Mouse (Mus musculus): ENCODE results near the gene Fuca2. TPM values are rescaled to one million over a fixed set of nuclear protein-coding genes. Genes with fewer than 3 reads are reported as not detected.

Gene Fuca2
- polyA plus RNA-seq, 1 experiment from 2014 or later = 78.4 TPM

DNA sequence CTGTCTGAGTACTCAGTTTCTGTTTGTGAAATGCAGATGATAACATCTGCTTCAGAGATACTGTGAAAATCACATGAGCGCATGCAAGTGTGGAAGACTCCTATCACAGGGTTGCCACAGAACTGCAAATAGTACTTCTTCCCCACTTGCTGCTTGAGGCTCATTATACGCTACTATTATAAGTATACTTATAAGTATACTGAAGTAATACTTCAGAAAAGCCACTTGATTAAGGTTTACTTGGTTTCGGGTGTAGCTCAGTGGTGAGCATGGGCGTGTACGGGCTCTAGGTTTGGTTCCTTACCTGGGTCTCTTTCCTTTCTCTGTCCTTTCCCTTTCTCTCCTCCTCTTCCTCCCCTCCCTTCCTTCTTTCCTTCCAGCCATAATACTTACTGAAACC is 42.4 kb downstream of the Fuca2 start:
- Histone ChIP-seq H3K9ac (ENCODE audit: low read depth, low read length) (no peak overlapping the region), H3K9me3 (ENCODE audit: control insufficient read depth, low read length) (no peaks in the 10 kb centered on the region), H3K4me3 (ENCODE audit: low read length) (no peak overlapping the region), H3K4me2 (replicated peaks; ENCODE audit: low read depth, low read length) (no peak overlapping the region), H3K36me3 (ENCODE audit: control insufficient read depth, insufficient read depth, low read length) (peaks cover 25% of the 10 kb centered on the region; the same call in 1 of the 2 replicates), H3K27me3 (ENCODE audit: control insufficient read depth, insufficient read depth, low read length) (no peaks in the 10 kb centered on the region), H3K4me1 (ENCODE audit: control insufficient read depth, insufficient read depth, low read length) (no peaks in the 10 kb centered on the region), H3K27ac (ENCODE audit: low read depth, low read length) (no peak overlapping the region)
- no peak for ATAC-seq (ENCODE audit: low FRiP score, low TSS enrichment)
- 94% methylated on average over 5 of the region's 5 CpGs for WGBS

DNA sequence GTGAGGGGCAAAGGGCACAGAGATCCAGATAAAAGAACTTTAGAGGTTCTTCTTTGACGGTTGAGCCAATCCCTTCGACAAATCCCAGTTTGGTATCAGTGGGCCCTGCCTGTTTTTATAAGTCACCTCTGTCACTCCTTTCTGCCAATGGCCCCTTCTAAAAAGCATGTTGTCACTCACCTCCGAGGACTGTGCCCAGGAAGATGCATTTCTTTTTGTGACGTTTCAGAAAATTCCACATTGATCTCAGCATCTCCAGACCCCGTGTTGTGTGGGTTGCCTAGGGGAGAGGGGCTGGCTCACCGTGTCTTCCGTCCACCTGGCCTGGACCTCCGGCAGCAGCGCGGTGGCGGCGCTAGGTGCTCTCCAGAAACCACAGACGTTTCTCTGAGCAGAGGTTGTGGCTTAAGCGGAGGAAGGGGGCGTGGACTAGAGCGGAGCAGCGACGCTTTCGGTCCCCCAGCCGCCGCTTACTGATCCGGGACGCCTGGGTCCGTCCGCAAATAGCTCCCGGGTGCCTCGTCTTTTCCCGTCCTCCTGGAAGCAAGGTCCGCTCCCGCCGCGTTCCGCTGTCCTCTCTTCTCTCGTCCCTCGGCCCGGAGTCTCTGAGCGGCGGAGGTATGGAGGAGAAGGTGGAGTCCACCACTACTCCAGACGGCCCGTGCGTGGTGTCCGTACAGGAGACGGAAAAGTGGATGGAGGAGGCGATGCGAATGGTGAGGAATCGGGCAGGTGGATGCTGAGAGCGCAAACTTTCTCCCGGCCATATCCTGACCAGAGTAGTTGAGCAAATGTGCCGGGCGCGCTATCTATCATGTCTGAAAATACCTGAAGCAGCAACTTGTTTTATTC is 53.5 kb downstream of the Fuca2 start, which contains the start of the genes Adat2 and Pex3:
Gene Adat2, plus strand, starts transcription at position 249 of the 852 bp plus-strand sequence.
Gene Pex3, minus strand, starts transcription at position 497 of the 852 bp plus-strand sequence.
- peaks cover 10% of the 10 kb centered on the region; the same call in 1 of the 2 replicates for H3K4me1 ChIP-seq (ENCODE audit: control insufficient read depth, insufficient read depth, low read length)
- ATAC-seq (ENCODE audit: low FRiP score, low TSS enrichment) = peak; percentile 98
- H3K27ac ChIP-seq (ENCODE audit: low read depth, low read length) = peak within 1 kb of the TSS; percentile 71
- WGBS = under 1% methylated on average over 50 of the region's 51 CpGs
- H3K4me3 ChIP-seq (ENCODE audit: low read length) = peak within 1 kb of the TSS; percentile 76
- H3K4me2 ChIP-seq (replicated peaks; ENCODE audit: low read depth, low read length) = peak within 1 kb of the TSS; percentile 69
- no peaks in the 10 kb centered on the region for H3K27me3 ChIP-seq (ENCODE audit: control insufficient read depth, insufficient read depth, low read length)
- peaks cover 2% of the 10 kb centered on the region; the same call in 1 of the 2 replicates for H3K36me3 ChIP-seq (ENCODE audit: control insufficient read depth, insufficient read depth, low read length)
- H3K9ac ChIP-seq (ENCODE audit: low read depth, low read length) = peak within 1 kb of the TSS; percentile 75
- H3K9me3 ChIP-seq (ENCODE audit: control insufficient read depth, low read length) = no peaks in the 10 kb centered on the region

DNA sequence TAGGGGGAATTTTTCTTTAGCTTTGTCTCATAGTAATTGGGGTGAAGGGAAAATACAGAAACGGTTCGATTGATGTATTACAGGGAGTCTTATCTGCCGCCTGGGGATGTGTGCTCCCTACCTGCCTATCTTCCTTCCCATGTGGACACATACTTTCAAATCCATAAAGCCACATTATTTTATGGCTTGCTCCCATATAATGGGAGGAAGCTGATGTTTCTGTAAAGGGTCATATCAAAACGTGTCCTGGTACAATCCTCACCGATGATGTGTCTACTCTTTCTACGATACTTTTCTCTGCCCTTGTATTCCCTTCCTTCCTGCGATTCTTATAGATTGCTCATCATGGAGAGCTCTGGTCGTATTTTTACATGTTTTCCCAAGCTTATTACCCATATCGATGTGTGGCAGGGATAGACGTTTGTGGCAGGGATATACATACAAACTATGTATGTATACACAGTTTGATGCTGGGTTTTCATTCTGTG is 54.2 kb downstream of the Fuca2 start:
- Histone ChIP-seq H3K4me2 (replicated peaks; ENCODE audit: low read depth, low read length) (peak overlapping the region; percentile 69), H3K27ac (ENCODE audit: low read depth, low read length) (peak overlapping the region; percentile 71; the same call in 1 of the 2 replicates), H3K36me3 (ENCODE audit: control insufficient read depth, insufficient read depth, low read length) (peaks cover 2% of the 10 kb centered on the region; the same call in 1 of the 2 replicates), H3K4me1 (ENCODE audit: control insufficient read depth, insufficient read depth, low read length) (peaks cover 10% of the 10 kb centered on the region; the same call in 1 of the 2 replicates), H3K9me3 (ENCODE audit: control insufficient read depth, low read length) (no peaks in the 10 kb centered on the region), H3K4me3 (ENCODE audit: low read length) (peak overlapping the region; percentile 76), H3K27me3 (ENCODE audit: control insufficient read depth, insufficient read depth, low read length) (no peaks in the 10 kb centered on the region), H3K9ac (ENCODE audit: low read depth, low read length) (peak overlapping the region; percentile 75)
- 24% methylated on average over 10 of the region's 10 CpGs for WGBS
- ATAC-seq (ENCODE audit: low FRiP score, low TSS enrichment) = peak; percentile 38; the same call in 1 of the 2 replicates

DNA sequence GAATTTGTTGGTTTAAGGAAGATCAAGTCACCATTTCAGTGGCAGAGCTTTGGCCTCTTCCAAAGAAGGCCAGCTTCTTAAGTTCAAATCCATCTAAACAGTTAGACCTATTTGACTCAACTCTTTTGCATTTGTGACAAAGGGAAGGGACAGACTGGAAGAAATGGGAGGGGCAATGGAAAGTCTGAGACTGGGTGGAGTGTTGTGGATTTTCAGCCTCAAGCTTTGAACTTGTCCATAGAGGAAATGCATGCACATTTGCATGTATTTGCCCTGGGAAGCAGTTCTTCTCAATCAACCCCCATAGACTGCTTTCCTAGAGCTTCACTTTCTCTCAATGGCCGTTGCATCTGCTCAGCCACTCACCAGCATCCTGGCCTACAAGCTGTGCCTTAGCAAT is 55.0 kb downstream of the Fuca2 start:
- peaks cover 10% of the 10 kb centered on the region; the same call in 1 of the 2 replicates for H3K4me1 ChIP-seq (ENCODE audit: control insufficient read depth, insufficient read depth, low read length)
- no peak overlapping the region for H3K4me3 ChIP-seq (ENCODE audit: low read length)
- no peak overlapping the region for H3K27ac ChIP-seq (ENCODE audit: low read depth, low read length)
- no peaks in the 10 kb centered on the region for H3K27me3 ChIP-seq (ENCODE audit: control insufficient read depth, insufficient read depth, low read length)
- peaks cover 2% of the 10 kb centered on the region; the same call in 1 of the 2 replicates for H3K36me3 ChIP-seq (ENCODE audit: control insufficient read depth, insufficient read depth, low read length)
- ATAC-seq (ENCODE audit: low FRiP score, low TSS enrichment) = no peak
- no peaks in the 10 kb centered on the region for H3K9me3 ChIP-seq (ENCODE audit: control insufficient read depth, low read length)
- no peak overlapping the region for H3K4me2 ChIP-seq (replicated peaks; ENCODE audit: low read depth, low read length)
- H3K9ac ChIP-seq (ENCODE audit: low read depth, low read length) = no peak overlapping the region
- 91% methylated on average over 1 of the region's 1 CpGs for WGBS

DNA sequence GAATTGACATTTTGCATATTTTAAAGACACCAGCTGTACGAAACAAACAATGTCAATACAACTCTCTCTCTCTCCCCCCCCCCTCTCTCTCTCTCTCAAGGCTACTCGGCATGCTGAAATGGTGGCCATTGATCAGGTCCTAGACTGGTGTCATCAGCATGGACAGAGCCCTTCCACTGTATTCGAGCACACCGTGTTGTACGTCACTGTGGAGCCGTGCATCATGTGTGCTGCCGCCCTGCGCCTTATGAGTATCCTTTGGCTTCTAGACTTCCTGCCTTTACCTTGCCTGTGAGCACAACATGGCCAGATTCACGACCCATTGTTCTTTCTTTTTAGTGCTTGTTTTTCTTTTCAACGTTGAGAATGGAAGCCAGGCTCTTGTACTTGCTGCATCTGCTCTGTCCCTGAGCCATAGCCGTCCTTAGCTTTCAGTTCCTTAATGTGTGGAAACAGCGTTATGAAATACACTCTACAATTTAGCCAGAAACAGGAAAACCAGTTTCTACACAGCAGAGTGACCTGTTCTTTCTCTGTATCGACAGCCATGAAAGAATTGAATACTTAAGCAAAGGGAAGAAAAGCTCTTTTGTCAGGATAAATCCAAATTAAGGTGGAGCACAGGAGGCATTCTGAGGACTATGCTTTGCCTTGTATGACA is 60.8 kb downstream of the Fuca2 start:
- Histone ChIP-seq H3K4me3 (ENCODE audit: low read length) (no peak overlapping the region), H3K4me1 (ENCODE audit: control insufficient read depth, insufficient read depth, low read length) (0 out of 2 replicates have a peak, but pooled peaks cover 5% of the 10 kb centered on the region), H3K27me3 (ENCODE audit: control insufficient read depth, insufficient read depth, low read length) (no peaks in the 10 kb centered on the region), H3K9ac (ENCODE audit: low read depth, low read length) (no peak overlapping the region), H3K4me2 (replicated peaks; ENCODE audit: low read depth, low read length) (no peak overlapping the region), H3K36me3 (ENCODE audit: control insufficient read depth, insufficient read depth, low read length) (peaks cover 22% of the 10 kb centered on the region; the same call in 1 of the 2 replicates), H3K9me3 (ENCODE audit: control insufficient read depth, low read length) (no peaks in the 10 kb centered on the region), H3K27ac (ENCODE audit: low read depth, low read length) (no peak overlapping the region)
- no peak for ATAC-seq (ENCODE audit: low FRiP score, low TSS enrichment)
- 92% methylated on average over 13 of the region's 13 CpGs for WGBS

DNA sequence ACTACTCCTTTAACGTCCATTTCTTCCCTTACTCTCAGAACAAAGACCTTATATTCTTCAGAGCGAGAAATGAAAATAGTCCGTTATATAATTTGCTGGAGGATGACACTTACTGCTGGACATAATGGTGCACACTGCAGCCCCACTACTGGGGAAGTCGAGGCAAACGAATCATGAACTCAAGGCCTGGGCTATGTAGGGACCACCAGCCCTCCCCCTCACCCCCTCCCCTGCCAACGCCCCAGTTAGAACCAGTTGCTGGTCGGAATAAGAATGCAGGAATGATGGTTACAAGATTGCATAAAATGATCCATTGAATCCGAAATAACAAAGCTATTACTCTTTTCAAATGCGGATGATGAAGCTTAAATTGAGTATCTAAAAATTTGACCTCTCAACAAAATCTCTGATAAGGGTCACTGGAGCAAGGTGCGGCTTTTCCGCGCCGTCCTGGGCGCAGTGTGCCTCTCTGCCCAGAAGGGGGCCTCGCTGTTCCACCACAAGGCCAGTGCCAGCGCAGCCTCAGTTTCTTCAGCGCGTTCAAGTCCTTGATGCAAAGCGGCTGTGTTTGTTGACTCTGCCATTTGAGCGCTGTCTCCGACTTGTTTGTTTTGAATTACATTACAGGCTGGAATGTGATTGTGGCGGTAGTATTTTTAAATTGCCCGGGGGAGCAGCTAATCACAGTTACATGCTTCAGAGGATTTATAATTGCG is 65.2 kb downstream of the Fuca2 start:
- Histone ChIP-seq H3K27me3 (ENCODE audit: control insufficient read depth, insufficient read depth, low read length) (no peaks in the 10 kb centered on the region), H3K36me3 (ENCODE audit: control insufficient read depth, insufficient read depth, low read length) (peaks cover 20% of the 10 kb centered on the region; the same call in 1 of the 2 replicates), H3K9ac (ENCODE audit: low read depth, low read length) (0 out of 2 replicates have a peak overlapping the region, but pooled peaks have one; percentile 31), H3K4me1 (ENCODE audit: control insufficient read depth, insufficient read depth, low read length) (0 out of 2 replicates have a peak, but pooled peaks cover 5% of the 10 kb centered on the region), H3K9me3 (ENCODE audit: control insufficient read depth, low read length) (no peaks in the 10 kb centered on the region), H3K4me3 (ENCODE audit: low read length) (peak overlapping the region; percentile 22), H3K4me2 (replicated peaks; ENCODE audit: low read depth, low read length) (peak overlapping the region; percentile 41), H3K27ac (ENCODE audit: low read depth, low read length) (no peak overlapping the region)
- peak; percentile 87 for ATAC-seq (ENCODE audit: low FRiP score, low TSS enrichment)
- 25% methylated on average over 24 of the region's 24 CpGs for WGBS

DNA sequence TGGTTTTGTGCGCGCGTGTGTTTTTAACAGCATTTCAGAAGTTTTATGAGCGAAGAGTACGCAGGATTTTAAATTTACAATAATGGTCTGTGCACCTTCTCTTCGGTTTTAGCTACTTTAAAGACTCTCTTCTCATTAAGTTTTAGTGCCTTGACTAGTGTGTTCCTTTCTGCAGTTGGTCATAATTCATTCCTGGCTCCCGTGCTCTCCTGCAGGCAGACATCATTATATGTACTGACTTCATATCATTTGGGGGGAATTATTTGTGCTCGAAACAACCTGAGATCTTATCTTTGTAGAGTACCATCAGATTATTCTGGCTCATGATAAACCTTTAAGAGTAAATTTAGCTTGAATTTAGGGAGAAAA is 65.7 kb downstream of the Fuca2 start:
- 0 out of 2 replicates have a peak, but pooled peaks cover 5% of the 10 kb centered on the region for H3K4me1 ChIP-seq (ENCODE audit: control insufficient read depth, insufficient read depth, low read length)
- H3K4me2 ChIP-seq (replicated peaks; ENCODE audit: low read depth, low read length) = peak overlapping the region; percentile 41
- H3K36me3 ChIP-seq (ENCODE audit: control insufficient read depth, insufficient read depth, low read length) = peaks cover 20% of the 10 kb centered on the region; the same call in 1 of the 2 replicates
- peak; percentile 53; the same call in 1 of the 2 replicates for ATAC-seq (ENCODE audit: low FRiP score, low TSS enrichment)
- 10% methylated on average over 8 of the region's 8 CpGs for WGBS
- H3K4me3 ChIP-seq (ENCODE audit: low read length) = peak overlapping the region; percentile 22
- no peaks in the 10 kb centered on the region for H3K27me3 ChIP-seq (ENCODE audit: control insufficient read depth, insufficient read depth, low read length)
- 0 out of 2 replicates have a peak overlapping the region, but pooled peaks have one; percentile 31 for H3K9ac ChIP-seq (ENCODE audit: low read depth, low read length)
- no peak overlapping the region for H3K27ac ChIP-seq (ENCODE audit: low read depth, low read length)
- H3K9me3 ChIP-seq (ENCODE audit: control insufficient read depth, low read length) = no peaks in the 10 kb centered on the region

DNA sequence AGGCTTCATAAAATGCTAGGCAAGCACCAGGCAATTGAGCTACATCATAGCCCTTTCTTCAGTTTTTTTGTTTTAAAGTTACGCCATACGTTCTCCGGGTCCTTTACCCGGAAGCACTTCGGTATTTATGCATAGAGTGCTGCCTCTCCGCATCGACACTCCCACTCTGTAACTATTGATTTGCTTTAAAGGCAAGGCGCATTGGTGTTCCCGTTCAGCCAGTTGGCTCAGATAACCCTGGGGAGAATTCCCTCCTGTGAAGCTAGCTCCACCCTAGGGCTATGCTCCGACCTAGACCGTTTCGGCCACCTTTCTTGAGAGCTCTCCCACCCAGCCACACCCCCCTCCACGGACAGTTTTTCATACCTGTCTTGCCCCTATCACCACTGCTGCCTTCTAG is 67.1 kb downstream of the Fuca2 start:
- Histone ChIP-seq H3K36me3 (ENCODE audit: control insufficient read depth, insufficient read depth, low read length) (peaks cover 12% of the 10 kb centered on the region; the same call in 1 of the 2 replicates), H3K4me1 (ENCODE audit: control insufficient read depth, insufficient read depth, low read length) (0 out of 2 replicates have a peak, but pooled peaks cover 5% of the 10 kb centered on the region), H3K4me2 (replicated peaks; ENCODE audit: low read depth, low read length) (no peak overlapping the region), H3K9me3 (ENCODE audit: control insufficient read depth, low read length) (no peaks in the 10 kb centered on the region), H3K4me3 (ENCODE audit: low read length) (no peak overlapping the region), H3K27ac (ENCODE audit: low read depth, low read length) (no peak overlapping the region), H3K9ac (ENCODE audit: low read depth, low read length) (no peak overlapping the region), H3K27me3 (ENCODE audit: control insufficient read depth, insufficient read depth, low read length) (no peaks in the 10 kb centered on the region)
- 60% methylated on average over 13 of the region's 13 CpGs for WGBS
- ATAC-seq (ENCODE audit: low FRiP score, low TSS enrichment) = no peak; the same call in 1 of the 2 replicates

All from kidney, embryonic 14.5 days (tissue).